Mouse (Mus musculus): Measurements from ENCODE around the gene H2al3. TPM values are rescaled to one million over a fixed set of nuclear protein-coding genes. Genes with fewer than 3 reads are reported as not detected.

The H2al3 gene
- not detected for polyA plus RNA-seq (2015; fragmentation: Illumina TruSeq; extraction: RNeasy Lipid Tissue Mini Kit (QIAGEN cat#74804); ENCODE audit: insufficient read depth, low replicate concordance)

DNA sequence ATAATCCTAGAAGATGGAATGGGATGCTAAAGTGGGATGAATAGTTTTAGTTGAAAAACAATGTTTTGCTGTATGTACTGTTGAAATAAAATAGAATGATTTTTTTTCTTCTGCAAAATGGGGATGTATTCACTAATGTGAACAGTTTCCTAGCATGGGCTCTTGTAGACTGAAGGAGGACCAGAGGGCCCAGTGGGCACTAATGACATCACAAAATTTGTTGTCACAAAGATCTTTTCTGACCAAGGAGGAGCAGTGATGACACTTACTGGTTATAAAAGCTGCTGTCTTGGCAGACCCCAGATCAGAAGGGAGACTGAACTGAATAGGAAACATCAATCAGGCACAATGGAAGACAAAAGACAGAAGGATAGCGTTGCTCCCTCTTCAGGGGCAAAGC is at the start of gene H2al3:
TSS of gene H2al3 (plus strand) at position 301 of the 400 bp plus-strand sequence.

DNA sequence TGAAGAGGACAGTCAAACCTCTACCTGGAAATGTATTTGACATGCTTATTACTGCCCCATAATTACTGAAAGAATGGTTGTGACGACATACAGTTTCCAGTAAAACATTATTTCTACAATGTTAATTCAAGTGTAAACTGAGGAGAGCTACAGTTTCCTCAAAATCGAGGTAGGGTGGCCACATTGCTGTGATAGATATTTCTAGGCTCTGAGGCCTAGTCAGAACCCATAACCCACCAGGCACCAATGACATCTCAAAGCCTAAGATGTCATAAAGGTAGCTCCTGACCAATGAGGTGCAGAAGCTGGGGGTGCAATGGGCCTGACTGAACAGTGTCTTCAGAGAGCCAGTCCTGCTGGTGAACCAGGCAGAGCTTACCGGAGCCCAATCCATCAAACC is 2.9 kb upstream of the H2al3 start, which contains the start of gene Hypm:
TSS of gene Hypm (plus strand) at position 301 of the 400 bp plus-strand sequence.

DNA sequence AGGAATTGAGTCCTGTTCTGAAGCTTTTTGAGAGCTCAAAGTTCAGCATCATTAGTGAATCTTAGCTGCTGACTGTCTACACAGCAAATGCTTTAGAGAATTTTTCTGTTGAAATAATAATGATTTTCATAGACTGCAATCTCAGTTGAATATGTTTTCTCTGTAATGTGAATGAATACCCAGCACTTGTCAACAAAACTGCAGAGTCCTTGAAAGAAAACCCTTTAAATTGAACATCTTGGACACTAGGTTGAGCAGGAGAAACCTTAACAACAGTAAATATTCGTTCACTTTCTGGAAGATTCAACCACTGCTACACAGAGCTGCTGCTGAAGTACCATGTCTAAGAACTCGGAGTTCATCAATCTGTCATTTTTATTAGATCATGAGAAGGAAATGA is 35.8 kb downstream of the H2al3 start, which contains the start of gene Sytl5:
TSS of gene Sytl5 (plus strand) at position 301 of the 400 bp plus-strand sequence.

Other genes with a start within 250 kb of the H2al3 start
- gene Dynlt3, start 186.7 kb upstream of the H2al3 start, polyA plus RNA-seq (2015; fragmentation: Illumina TruSeq; extraction: RNeasy Lipid Tissue Mini Kit (QIAGEN cat#74804); ENCODE audit: insufficient read depth, low replicate concordance): 84.2 TPM
- gene Hypm, start 2.8 kb upstream of the H2al3 start, polyA plus RNA-seq (2015; fragmentation: Illumina TruSeq; extraction: RNeasy Lipid Tissue Mini Kit (QIAGEN cat#74804); ENCODE audit: insufficient read depth, low replicate concordance): not detected
- not detected for gene Sytl5, start 35.9 kb downstream of the H2al3 start, polyA plus RNA-seq (2015; fragmentation: Illumina TruSeq; extraction: RNeasy Lipid Tissue Mini Kit (QIAGEN cat#74804); ENCODE audit: insufficient read depth, low replicate concordance)